Mouse (Mus musculus): ENCODE measurements around the gene Zpbp2.

Gene Zpbp2

GRCm38 (mm10) chr11:98555124-98555700, 4.3 kb downstream of the Zpbp2 start:
- in situ Hi-C loops (cut with MboI, MseI) = loop anchor here (5.0 kb wide), 1 partner anchor 77 kb away; no protein-coding TSS in a partner anchor

- in situ Hi-C loops (cut with MboI, MseI) = no loop called here
Measured at GRCm38 (mm10) chr11:98560942-98561341, 10.0 kb downstream of the Zpbp2 start.

GRCm38 (mm10) chr11:98563025-98563424, 12.1 kb downstream of the Zpbp2 start:
- in situ Hi-C loops (cut with MboI, MseI) = no loop called here

GRCm38 (mm10) chr11:98563921-98564414, 13.1 kb downstream of the Zpbp2 start:
- in situ Hi-C loops (cut with MboI, MseI) = no loop called here

- in situ Hi-C loops (cut with MboI, MseI) = no loop called here
Measured at GRCm38 (mm10) chr11:98568326-98568725, 17.4 kb downstream of the Zpbp2 start.

GRCm38 (mm10) chr11:98569461-98569860, 18.6 kb downstream of the Zpbp2 start:
- in situ Hi-C loops (cut with MboI, MseI) = no loop called here

GRCm38 (mm10) chr11:98577776-98578175, 26.9 kb downstream of the Zpbp2 start:
- in situ Hi-C loops (cut with MboI, MseI) = no loop called here

- in situ Hi-C loops (cut with MboI, MseI) = loop anchor here (10.0 kb wide), 1 partner anchor 54 kb away; no protein-coding TSS in a partner anchor
Measured at GRCm38 (mm10) chr11:98580301-98581121, 29.6 kb downstream of the Zpbp2 start.

GRCm38 (mm10) chr11:98581286-98582029, 30.6 kb downstream of the Zpbp2 start:
- in situ Hi-C loops (cut with MboI, MseI) = loop anchor here (10.0 kb wide), 1 partner anchor 53 kb away; no protein-coding TSS in a partner anchor

GRCm38 (mm10) chr11:98582030-98582388, 31.1 kb downstream of the Zpbp2 start:
- in situ Hi-C loops (cut with MboI, MseI) = loop anchor here (10.0 kb wide), 1 partner anchor 53 kb away; no protein-coding TSS in a partner anchor

- in situ Hi-C loops (cut with MboI, MseI) = loop anchor here (10.0 kb wide), 1 partner anchor 52 kb away; no protein-coding TSS in a partner anchor
Measured at GRCm38 (mm10) chr11:98582551-98583264, 31.8 kb downstream of the Zpbp2 start.

GRCm38 (mm10) chr11:98583265-98583552, 32.3 kb downstream of the Zpbp2 start:
- in situ Hi-C loops (cut with MboI, MseI) = loop anchor here (10.0 kb wide), 1 partner anchor 52 kb away; no protein-coding TSS in a partner anchor

GRCm38 (mm10) chr11:98583571-98583970, 32.7 kb downstream of the Zpbp2 start:
- in situ Hi-C loops (cut with MboI, MseI) = loop anchor here (10.0 kb wide), 1 partner anchor 51 kb away; no protein-coding TSS in a partner anchor

- in situ Hi-C loops (cut with MboI, MseI) = loop anchor here (10.0 kb wide), 1 partner anchor 51 kb away; no protein-coding TSS in a partner anchor
Measured at GRCm38 (mm10) chr11:98584146-98584545, 33.2 kb downstream of the Zpbp2 start.

GRCm38 (mm10) chr11:98584629-98585177, 33.8 kb downstream of the Zpbp2 start:
- in situ Hi-C loops (cut with MboI, MseI) = loop anchor here (5.0 to 10.0 kb wide), 2 partner anchors 32 to 50 kb away; partner anchors contain the start of gene Zpbp2

- in situ Hi-C loops (cut with MboI, MseI) = loop anchor here (5.0 to 10.0 kb wide), 2 partner anchors 34 to 49 kb away; partner anchors contain the start of gene Zpbp2
Measured at GRCm38 (mm10) chr11:98586087-98586891, 35.4 kb downstream of the Zpbp2 start.

- in situ Hi-C loops (cut with MboI, MseI) = loop anchor here (5.0 to 10.0 kb wide), 2 partner anchors 35 to 48 kb away; partner anchors contain the start of gene Zpbp2
Measured at GRCm38 (mm10) chr11:98586892-98587563, 36.1 kb downstream of the Zpbp2 start, which contains the start of gene Ormdl3. Gene Ormdl3, minus strand, starts transcription at chr11:98587368.

- in situ Hi-C loops (cut with MboI, MseI) = loop anchor here (5.0 to 10.0 kb wide), 2 partner anchors 36 to 47 kb away; partner anchors contain the start of gene Zpbp2
Measured at GRCm38 (mm10) chr11:98587684-98588546, 37.0 kb downstream of the Zpbp2 start.

All from T-helper 2 cell (primary cell).